Mouse (Mus musculus) heart, embryonic 10.5 days (tissue): ENCODE measurements around the gene Parp16. TPM values are rescaled to one million over a fixed set of nuclear protein-coding genes. Genes with fewer than 3 reads are reported as not detected.

Source experiments
- DNase-seq: peaks from one replicate; pipeline ENCODE4 v3.0.0-alpha.2; 2017; ENCODE audit warnings: low spot score
- H3K27ac ChIP-seq: fragments of 300-500 bp; sonication (generic); 2 replicates; pipeline ENCODE4 v1.5.1; 2016; ENCODE audit warnings: mild to moderate bottlenecking
- H3K27me3 ChIP-seq: fragments of 300-500 bp; sonication (generic); 2 replicates; pipeline ENCODE4 v1.6.1; 2016; ENCODE audit warnings: mild to moderate bottlenecking; ENCODE audit not compliant: poor library complexity, insufficient read depth, severe bottlenecking
- H3K36me3 ChIP-seq: fragments of 300-500 bp; sonication (generic); 2 replicates; pipeline ENCODE4 v1.6.1; 2016; ENCODE audit warnings: mild to moderate bottlenecking, moderate library complexity
- H3K4me1 ChIP-seq: fragments of 300-500 bp; sonication (generic); 2 replicates; pipeline ENCODE4 v1.6.1; 2016; ENCODE audit warnings: mild to moderate bottlenecking
- H3K4me3 ChIP-seq: fragments of 300-500 bp; sonication (generic); 2 replicates; pipeline ENCODE4 v1.5.1; 2016; ENCODE audit warnings: mild to moderate bottlenecking, moderate library complexity
- H3K9me3 ChIP-seq: fragments of 300-500 bp; sonication (generic); 2 replicates; pipeline ENCODE4 v1.6.1; 2016; ENCODE audit warnings: mild to moderate bottlenecking, moderate library complexity
- WGBS: fragments of 180-500 bp; shearing (Covaris S2); methylation state at CpG from one replicate; pipeline ENCODE4 v1.1.7; 2016; 5-methylcytosine and 5-hydroxymethylcytosine counted together
- polyA plus RNA-seq: library from polyadenylated mRNA; unstranded; fragments of >200 nt; fragmentation: Nextera tagmentation; extraction: Ambion mirVana; gene quantifications from 2 replicates; pipeline ENCODE4 v1.2.1, GENCODE M21; 2016

Gene Parp16
- polyA plus RNA-seq, 1 experiment from 2014 or later: 5.8 TPM

DNA sequence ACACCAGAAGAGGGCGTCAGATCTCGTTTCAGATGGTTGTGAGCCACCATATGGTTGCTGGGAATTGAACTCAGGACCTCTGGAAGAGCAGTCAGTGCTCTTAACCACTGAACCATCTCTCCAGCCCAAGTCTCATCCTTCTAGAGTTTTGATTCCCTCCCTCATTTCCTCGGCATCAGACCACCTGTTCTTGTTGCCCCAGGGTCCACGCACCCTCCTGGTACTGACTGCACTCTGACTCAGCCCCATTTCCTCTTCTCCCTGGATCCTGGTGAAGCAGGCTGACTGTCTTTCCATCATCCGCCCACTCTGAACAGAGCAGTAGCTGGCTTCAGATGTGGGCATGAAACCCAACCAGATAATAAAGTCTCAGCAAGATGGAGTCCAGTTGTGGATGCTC lies 46.8 kb downstream of the Parp16 start:
- 63% methylated on average over 5 of the region's 5 CpGs for WGBS
- Histone ChIP-seq H3K9me3 (no peaks in the 10 kb centered on the region), H3K36me3 (0 out of 2 replicates have a peak, but pooled peaks cover 13% of the 10 kb centered on the region), H3K27ac (no peak overlapping the region), H3K27me3 (0 out of 2 replicates have a peak, but pooled peaks cover 7% of the 10 kb centered on the region), H3K4me3 (no peak overlapping the region), H3K4me1 (peaks cover 20% of the 10 kb centered on the region)
- DNase-seq: no peak

GRCm38 (mm10) chr9:65243249-65243648 lies 48.1 kb downstream of the Parp16 start:
- H3K4me1 ChIP-seq: peaks cover 27% of the 10 kb centered on the region
- no peak overlapping the region for H3K4me3 ChIP-seq
- H3K36me3 ChIP-seq: 0 out of 2 replicates have a peak, but pooled peaks cover 7% of the 10 kb centered on the region
- WGBS: 64% methylated on average over 4 of the region's 4 CpGs
- H3K9me3 ChIP-seq: no peaks in the 10 kb centered on the region
- H3K27ac ChIP-seq: no peak overlapping the region; the same call in 1 of the 2 replicates
- H3K27me3 ChIP-seq: 0 out of 2 replicates have a peak, but pooled peaks cover 9% of the 10 kb centered on the region
- DNase-seq: no peak

DNA sequence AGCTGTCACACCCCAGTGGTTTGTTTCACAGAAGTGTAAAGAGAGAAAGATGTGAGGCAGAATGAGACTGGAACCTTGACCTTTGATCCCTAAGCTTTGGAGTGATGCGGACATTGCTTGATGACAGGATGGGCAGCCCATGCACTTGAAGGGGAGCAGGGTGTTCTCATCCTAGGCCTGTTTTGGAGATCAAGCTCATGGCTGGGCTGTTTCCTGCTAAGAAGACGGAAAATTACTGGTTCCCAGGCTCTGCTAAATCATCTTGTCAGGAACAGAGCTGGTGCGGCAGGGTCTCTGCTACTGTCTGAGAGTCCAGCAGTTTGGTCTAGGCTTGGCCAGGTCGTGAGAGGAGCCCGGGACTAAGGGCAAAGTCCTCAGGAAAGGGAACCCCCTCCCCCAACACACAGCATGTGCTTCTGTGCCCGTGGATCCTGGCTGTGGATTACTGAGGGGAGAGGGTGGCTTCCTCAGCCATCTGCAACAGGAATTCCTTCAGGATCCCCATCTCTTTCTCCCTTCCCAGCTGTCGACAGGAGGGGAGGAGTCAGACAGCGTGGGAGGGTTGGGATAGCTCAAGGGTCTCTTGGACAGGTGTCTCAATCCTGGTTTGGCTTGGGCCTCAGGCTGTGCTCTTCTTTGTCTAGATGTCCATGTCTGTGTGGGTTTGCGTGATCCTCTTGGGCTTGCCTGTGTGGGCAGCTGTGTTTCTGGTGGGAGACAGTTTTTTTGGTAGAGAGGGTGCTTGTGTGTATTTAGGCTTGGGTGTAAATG lies 49.1 kb downstream of the Parp16 start:
- 43% methylated on average over 9 of the region's 9 CpGs for WGBS

GRCm38 (mm10) chr9:65247502-65248376 lies 52.6 kb downstream of the Parp16 start:
- Histone ChIP-seq H3K4me3 (no peak overlapping the region), H3K36me3 (no peaks in the 10 kb centered on the region), H3K9me3 (no peaks in the 10 kb centered on the region), H3K27me3 (0 out of 2 replicates have a peak, but pooled peaks cover 9% of the 10 kb centered on the region), H3K4me1 (peaks cover 28% of the 10 kb centered on the region), H3K27ac (peak overlapping the region; percentile 53; the same call in 1 of the 2 replicates)
- 63% methylated on average over 16 of the region's 16 CpGs for WGBS
- no peak for DNase-seq

More for the DNA sequence above, 49.1 kb downstream of the Parp16 start:
- H3K27me3 ChIP-seq: 0 out of 2 replicates have a peak, but pooled peaks cover 9% of the 10 kb centered on the region
- no peaks in the 10 kb centered on the region for H3K9me3 ChIP-seq
- H3K4me3 ChIP-seq: no peak overlapping the region
- 0 out of 2 replicates have a peak, but pooled peaks cover 2% of the 10 kb centered on the region for H3K36me3 ChIP-seq
- DNase-seq: no peak
- no peak overlapping the region; the same call in 1 of the 2 replicates for H3K27ac ChIP-seq
- peaks cover 29% of the 10 kb centered on the region for H3K4me1 ChIP-seq

DNA sequence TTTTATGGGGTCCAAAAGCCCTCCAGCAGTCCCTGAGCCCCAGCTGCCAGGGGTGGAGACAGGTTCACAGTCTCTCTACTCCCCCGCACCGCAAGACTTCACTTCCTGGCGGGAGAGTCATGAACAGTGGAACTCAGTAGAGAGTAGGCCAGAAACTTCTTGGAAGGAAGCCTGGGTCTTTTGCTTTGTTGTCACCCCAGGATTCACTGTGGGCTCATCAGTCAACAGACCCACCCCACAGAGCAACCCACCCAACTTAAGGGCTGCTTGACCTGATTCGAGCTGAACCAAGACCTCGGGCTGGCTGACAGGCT lies 53.2 kb downstream of the Parp16 start:
- 95% methylated on average over 5 of the region's 5 CpGs for WGBS
- DNase-seq: no peak
- peak overlapping the region; percentile 53; the same call in 1 of the 2 replicates for H3K27ac ChIP-seq
- H3K36me3 ChIP-seq: no peaks in the 10 kb centered on the region
- H3K9me3 ChIP-seq: no peaks in the 10 kb centered on the region
- H3K27me3 ChIP-seq: 0 out of 2 replicates have a peak, but pooled peaks cover 9% of the 10 kb centered on the region
- H3K4me1 ChIP-seq: peaks cover 22% of the 10 kb centered on the region
- no peak overlapping the region for H3K4me3 ChIP-seq

- peaks cover 10% of the 10 kb centered on the region for H3K4me1 ChIP-seq
- no peaks in the 10 kb centered on the region for H3K36me3 ChIP-seq
- WGBS: 55% methylated on average over 3 of the region's 3 CpGs
Measured at GRCm38 (mm10) chr9:65252026-65252425, 56.9 kb downstream of the Parp16 start.

GRCm38 (mm10) chr9:65255906-65256600 lies 60.9 kb downstream of the Parp16 start:
- no peaks in the 10 kb centered on the region for H3K36me3 ChIP-seq
- no peaks in the 10 kb centered on the region for H3K27me3 ChIP-seq
- no peak for DNase-seq
- 68% methylated on average over 11 of the region's 11 CpGs for WGBS
- H3K27ac ChIP-seq: no peak overlapping the region
- H3K9me3 ChIP-seq: no peaks in the 10 kb centered on the region
- no peak overlapping the region for H3K4me3 ChIP-seq
- no peaks in the 10 kb centered on the region for H3K4me1 ChIP-seq

More at GRCm38 (mm10) chr9:65252026-65252425, 56.9 kb downstream of the Parp16 start:
- H3K4me3 ChIP-seq: no peak overlapping the region
- H3K27me3 ChIP-seq: 0 out of 2 replicates have a peak, but pooled peaks cover 1% of the 10 kb centered on the region
- no peak for DNase-seq
- H3K9me3 ChIP-seq: no peaks in the 10 kb centered on the region
- H3K27ac ChIP-seq: no peak overlapping the region

GRCm38 (mm10) chr9:65257218-65257910 lies 62.2 kb downstream of the Parp16 start:
- Histone ChIP-seq H3K9me3 (no peaks in the 10 kb centered on the region), H3K36me3 (no peaks in the 10 kb centered on the region), H3K27me3 (no peaks in the 10 kb centered on the region), H3K27ac (no peak overlapping the region), H3K4me3 (no peak overlapping the region), H3K4me1 (no peaks in the 10 kb centered on the region)
- 73% methylated on average over 9 of the region's 9 CpGs for WGBS
- no peak for DNase-seq

DNA sequence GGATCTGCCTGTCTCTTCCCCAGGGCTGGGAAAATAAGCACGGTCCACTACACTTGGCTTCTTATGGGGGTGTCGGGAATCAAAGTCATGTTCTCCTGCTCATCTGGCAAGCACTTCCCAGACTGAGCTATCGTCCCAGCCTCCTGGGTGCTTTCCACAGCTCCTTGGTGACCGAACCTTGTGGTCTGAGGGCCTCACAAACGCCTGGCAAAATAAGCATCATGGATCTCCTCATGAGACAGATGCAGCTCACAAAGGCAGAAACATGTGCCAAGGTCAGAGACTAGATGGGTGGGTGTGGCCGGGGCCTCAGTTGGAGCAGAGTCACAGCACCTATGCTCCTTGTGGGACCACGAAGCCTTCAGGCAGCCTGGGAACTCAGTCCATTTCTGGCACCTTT lies 64.2 kb downstream of the Parp16 start:
- WGBS: 72% methylated on average over 7 of the region's 7 CpGs
- DNase-seq: no peak

DNA sequence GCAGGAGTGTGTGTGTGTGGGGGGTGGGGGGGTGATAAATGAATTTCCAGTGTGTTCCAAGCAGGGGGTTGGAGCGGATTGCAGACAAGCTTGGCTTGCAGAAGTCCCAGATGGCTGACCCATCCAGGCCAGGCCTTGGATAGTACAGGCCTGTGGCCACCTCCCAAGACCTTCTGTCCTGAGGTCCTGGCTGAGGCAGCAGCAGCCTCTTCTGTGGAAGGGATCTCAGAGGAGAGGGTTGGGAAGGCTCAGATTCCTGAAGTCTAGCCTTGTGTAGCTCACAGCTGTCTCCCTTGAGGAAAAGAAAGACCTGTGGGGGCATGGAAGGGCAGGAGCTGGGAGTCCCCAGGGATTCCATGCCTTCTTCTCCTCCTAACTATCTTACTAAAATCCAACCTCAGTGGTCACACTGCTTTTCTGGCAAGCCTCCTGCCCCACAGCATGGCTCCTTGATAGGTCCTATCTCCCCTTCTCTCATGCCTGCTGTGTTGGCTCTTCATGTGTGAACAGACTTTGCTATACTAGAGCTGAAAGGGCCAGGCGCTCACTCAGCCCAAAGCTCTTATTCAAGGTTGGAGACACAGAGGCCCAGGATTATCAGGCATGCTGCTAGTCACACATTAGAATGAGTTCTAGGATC lies 66.6 kb downstream of the Parp16 start:
- H3K4me3 ChIP-seq: no peak overlapping the region
- 75% methylated on average over 2 of the region's 2 CpGs for WGBS
- no peaks in the 10 kb centered on the region for H3K27me3 ChIP-seq
- no peaks in the 10 kb centered on the region for H3K4me1 ChIP-seq
- no peaks in the 10 kb centered on the region for H3K36me3 ChIP-seq
- no peak for DNase-seq
- H3K9me3 ChIP-seq: no peaks in the 10 kb centered on the region
- no peak overlapping the region for H3K27ac ChIP-seq

More for the DNA sequence above, 64.2 kb downstream of the Parp16 start:
- no peaks in the 10 kb centered on the region for H3K36me3 ChIP-seq
- no peak overlapping the region for H3K27ac ChIP-seq
- no peak overlapping the region for H3K4me3 ChIP-seq
- H3K9me3 ChIP-seq: no peaks in the 10 kb centered on the region
- H3K4me1 ChIP-seq: no peaks in the 10 kb centered on the region
- H3K27me3 ChIP-seq: no peaks in the 10 kb centered on the region

- Histone ChIP-seq H3K27me3 (0 out of 2 replicates have a peak, but pooled peaks cover 3% of the 10 kb centered on the region), H3K9me3 (no peaks in the 10 kb centered on the region), H3K4me3 (no peak overlapping the region), H3K27ac (no peak overlapping the region), H3K36me3 (no peaks in the 10 kb centered on the region), H3K4me1 (no peaks in the 10 kb centered on the region)
- WGBS: 83% methylated on average over 3 of the region's 3 CpGs
- DNase-seq: no peak
Measured at GRCm38 (mm10) chr9:65262641-65263120, 67.5 kb downstream of the Parp16 start.
